Mouse (Mus musculus) cerebellum, adult 9-10 months (tissue): ENCODE data around the gene Immp2l.

ENCODE experiments used
- DNase-seq: peaks from one replicate; pipeline ENCODE4 v3.0.0; 2022

Immp2l gene

GRCm38 (mm10) chr12:41185509-41185908 lies 161.6 kb downstream of the Immp2l start:
- no peak for DNase-seq

GRCm38 (mm10) chr12:41192829-41193228 lies 168.9 kb downstream of the Immp2l start:
- DNase-seq: no peak

- DNase-seq: no peak
Measured at GRCm38 (mm10) chr12:41196374-41196773, 172.5 kb downstream of the Immp2l start.

- DNase-seq: no peak
Measured at GRCm38 (mm10) chr12:41215186-41215585, 191.3 kb downstream of the Immp2l start.

- peak; percentile 3 for DNase-seq
Measured at GRCm38 (mm10) chr12:41221893-41222292, 198.0 kb downstream of the Immp2l start.

- DNase-seq: no peak
Measured at GRCm38 (mm10) chr12:41223686-41224085, 199.8 kb downstream of the Immp2l start.

GRCm38 (mm10) chr12:41224538-41224937 lies 200.6 kb downstream of the Immp2l start:
- DNase-seq: no peak

- no peak for DNase-seq
Measured at GRCm38 (mm10) chr12:41231966-41232365, 208.1 kb downstream of the Immp2l start.

GRCm38 (mm10) chr12:41237880-41238279 lies 214.0 kb downstream of the Immp2l start:
- DNase-seq: no peak

GRCm38 (mm10) chr12:41241221-41241620 lies 217.3 kb downstream of the Immp2l start:
- no peak for DNase-seq

GRCm38 (mm10) chr12:41248254-41248653 lies 224.4 kb downstream of the Immp2l start:
- no peak for DNase-seq

GRCm38 (mm10) chr12:41250123-41250522 lies 226.2 kb downstream of the Immp2l start:
- no peak for DNase-seq

GRCm38 (mm10) chr12:41257905-41258304 lies 234.0 kb downstream of the Immp2l start:
- DNase-seq: no peak

- DNase-seq: no peak
Measured at GRCm38 (mm10) chr12:41259608-41260007, 235.7 kb downstream of the Immp2l start.

GRCm38 (mm10) chr12:41274136-41274535 lies 250.2 kb downstream of the Immp2l start:
- DNase-seq: no peak

GRCm38 (mm10) chr12:41275361-41275760 lies 251.5 kb downstream of the Immp2l start:
- DNase-seq: no peak

GRCm38 (mm10) chr12:41277896-41278295 lies 254.0 kb downstream of the Immp2l start:
- DNase-seq: no peak

- DNase-seq: no peak
Measured at GRCm38 (mm10) chr12:41289047-41289446, 265.2 kb downstream of the Immp2l start.

- no peak for DNase-seq
Measured at GRCm38 (mm10) chr12:41307015-41307414, 283.1 kb downstream of the Immp2l start.

- no peak for DNase-seq
Measured at GRCm38 (mm10) chr12:41308726-41309680, 285.1 kb downstream of the Immp2l start.

GRCm38 (mm10) chr12:41313391-41313790 lies 289.5 kb downstream of the Immp2l start:
- DNase-seq: no peak

- DNase-seq: no peak
Measured at GRCm38 (mm10) chr12:41314811-41315461, 291.0 kb downstream of the Immp2l start.

GRCm38 (mm10) chr12:41315871-41316270 lies 292.0 kb downstream of the Immp2l start:
- DNase-seq: no peak

- no peak for DNase-seq
Measured at GRCm38 (mm10) chr12:41316426-41316825, 292.5 kb downstream of the Immp2l start.
